Mouse (Mus musculus) kidney, adult 18-20 months (tissue): ENCODE data around the gene Adk.
A peak's percentile ranks its signal among the peaks of the same experiment; 100 is the strongest.

Source experiments
- DNase-seq: peaks from one replicate; pipeline ENCODE4 v3.0.0; 2021

Gene Adk

DNA sequence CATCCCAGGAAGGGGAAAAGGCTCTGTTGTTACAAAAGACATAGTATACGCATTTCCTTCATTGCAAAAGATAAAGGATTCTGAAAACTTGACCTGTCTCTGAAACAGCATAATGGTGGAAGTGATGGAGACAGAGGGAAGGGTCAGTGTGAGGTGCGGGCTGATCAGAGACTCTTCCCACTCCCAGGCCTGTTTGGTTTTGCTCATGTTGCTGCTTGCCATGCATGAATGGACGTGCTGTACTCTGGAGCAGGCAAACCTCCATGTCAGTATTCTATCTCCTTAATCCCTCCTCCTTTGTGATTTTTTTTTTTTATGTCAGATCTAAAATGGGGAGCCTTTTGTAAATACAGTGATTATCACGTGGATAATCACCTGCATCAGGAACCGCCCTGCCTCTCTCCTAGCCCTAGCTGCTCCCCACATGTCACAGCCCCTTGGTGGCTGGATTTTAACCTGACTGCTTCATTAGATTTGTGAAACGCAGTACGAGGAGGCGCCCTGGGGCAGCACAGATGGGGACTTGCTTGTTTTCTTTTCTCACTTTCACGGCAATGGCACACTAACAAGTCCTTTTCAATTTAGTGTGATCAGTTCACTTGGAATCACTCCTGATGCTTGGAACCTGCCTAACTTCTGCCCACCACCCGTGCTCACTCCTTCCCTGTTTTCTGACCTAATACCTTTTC lies 307.0 kb downstream of the Adk start:
- no peak for DNase-seq

GRCm38 (mm10) chr14:21359896-21360525 lies 307.6 kb downstream of the Adk start:
- no peak for DNase-seq

GRCm38 (mm10) chr14:21367095-21367494 lies 314.7 kb downstream of the Adk start:
- no peak for DNase-seq

- no peak for DNase-seq
Measured at GRCm38 (mm10) chr14:21368622-21369021, 316.2 kb downstream of the Adk start.

GRCm38 (mm10) chr14:21369127-21369526 lies 316.8 kb downstream of the Adk start:
- peak; percentile 53 for DNase-seq

- DNase-seq, result no peak
Measured at GRCm38 (mm10) chr14:21371946-21372345, 319.6 kb downstream of the Adk start.

- no peak for DNase-seq
Measured at GRCm38 (mm10) chr14:21372689-21373088, 320.3 kb downstream of the Adk start.

GRCm38 (mm10) chr14:21383701-21384428 lies 331.5 kb downstream of the Adk start:
- DNase-seq, result no peak

- DNase-seq, result no peak
Measured at GRCm38 (mm10) chr14:21399506-21399905, 347.1 kb downstream of the Adk start.

GRCm38 (mm10) chr14:21402157-21402601 lies 349.8 kb downstream of the Adk start:
- no peak for DNase-seq

GRCm38 (mm10) chr14:21402621-21403405 lies 350.4 kb downstream of the Adk start:
- no peak for DNase-seq

GRCm38 (mm10) chr14:21406946-21407345 lies 354.6 kb downstream of the Adk start:
- DNase-seq, result no peak

DNA sequence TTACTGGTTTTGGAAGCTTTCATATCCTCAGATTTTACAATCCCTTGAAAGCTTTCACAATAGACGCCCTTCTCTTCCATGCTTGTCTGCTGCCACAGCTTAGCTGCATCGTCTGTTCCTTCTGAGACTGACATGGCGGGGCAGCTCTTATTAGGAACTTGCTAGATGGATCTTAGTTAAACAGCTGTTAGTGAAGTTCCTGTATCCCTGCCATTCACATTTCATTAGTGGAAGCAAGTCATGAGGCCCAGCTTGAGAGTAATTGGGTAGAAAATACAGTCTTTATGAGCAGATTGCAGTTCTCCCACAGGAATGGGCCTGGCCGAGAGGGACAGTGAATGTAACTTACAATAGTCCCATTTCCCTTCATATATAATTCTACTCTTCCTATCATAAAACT lies 356.5 kb downstream of the Adk start:
- DNase-seq, result no peak

GRCm38 (mm10) chr14:21410769-21411477 lies 358.5 kb downstream of the Adk start:
- DNase-seq, result no peak

DNA sequence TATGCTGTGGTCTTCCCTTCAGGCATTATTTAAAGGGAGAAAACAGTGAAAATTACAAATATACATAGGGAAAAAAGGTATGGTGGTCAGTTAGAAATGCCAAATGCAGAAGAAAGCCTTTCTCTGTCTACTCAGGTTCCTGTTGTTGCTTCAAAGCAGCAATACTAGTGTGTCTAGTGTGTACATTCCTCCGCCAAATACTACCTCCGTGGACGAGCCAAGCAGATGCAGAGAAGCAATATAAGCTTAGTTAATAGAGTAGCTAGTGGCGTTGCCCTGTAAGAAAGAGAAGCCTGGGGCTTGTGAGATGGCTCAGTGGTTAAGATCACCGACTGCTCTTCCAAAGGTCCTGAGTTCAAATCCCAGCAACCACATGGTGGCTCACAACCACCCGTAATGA lies 359.1 kb downstream of the Adk start:
- DNase-seq, result no peak

GRCm38 (mm10) chr14:21418332-21418731 lies 366.0 kb downstream of the Adk start:
- no peak for DNase-seq

DNA sequence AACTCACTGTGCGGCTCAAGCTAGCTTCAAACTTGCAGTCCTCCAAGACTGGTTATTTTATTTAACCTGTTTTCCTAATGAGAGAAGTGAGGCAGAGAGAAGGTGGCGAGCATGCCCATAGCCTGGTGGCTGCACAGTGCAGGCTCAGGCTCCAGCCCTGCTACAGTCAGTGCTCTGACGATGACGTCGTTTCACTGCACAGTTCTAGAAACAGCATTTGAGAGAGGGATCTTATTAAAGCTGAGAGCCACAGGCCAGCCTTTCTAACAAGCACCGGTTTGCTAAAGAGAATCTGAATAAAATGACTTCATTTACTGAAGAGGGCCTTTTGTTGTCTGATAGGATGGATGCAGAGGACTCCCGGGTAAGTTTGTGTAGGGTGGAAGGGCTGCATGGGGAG lies 375.0 kb downstream of the Adk start:
- no peak for DNase-seq

DNA sequence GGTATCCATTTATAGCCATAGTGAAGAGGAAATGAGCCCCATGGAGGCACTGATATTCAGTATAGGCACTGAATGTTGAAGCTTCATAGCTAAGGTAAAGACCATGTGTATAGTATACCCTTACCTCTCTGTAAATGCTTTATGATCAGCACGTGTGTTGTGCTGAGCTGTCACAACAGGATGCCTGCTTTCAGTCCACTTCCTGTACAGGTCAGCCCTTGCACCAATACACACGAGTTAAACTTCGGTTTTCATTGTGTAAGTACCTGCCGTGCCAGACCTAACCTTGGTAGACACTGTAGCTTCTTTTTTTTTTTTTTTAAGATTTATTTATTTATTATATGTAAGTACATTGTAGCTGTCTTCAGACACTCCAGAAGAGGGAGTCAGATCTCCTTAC lies 381.0 kb downstream of the Adk start:
- DNase-seq, result no peak

GRCm38 (mm10) chr14:21433995-21434394 lies 381.6 kb downstream of the Adk start:
- DNase-seq, result no peak

DNA sequence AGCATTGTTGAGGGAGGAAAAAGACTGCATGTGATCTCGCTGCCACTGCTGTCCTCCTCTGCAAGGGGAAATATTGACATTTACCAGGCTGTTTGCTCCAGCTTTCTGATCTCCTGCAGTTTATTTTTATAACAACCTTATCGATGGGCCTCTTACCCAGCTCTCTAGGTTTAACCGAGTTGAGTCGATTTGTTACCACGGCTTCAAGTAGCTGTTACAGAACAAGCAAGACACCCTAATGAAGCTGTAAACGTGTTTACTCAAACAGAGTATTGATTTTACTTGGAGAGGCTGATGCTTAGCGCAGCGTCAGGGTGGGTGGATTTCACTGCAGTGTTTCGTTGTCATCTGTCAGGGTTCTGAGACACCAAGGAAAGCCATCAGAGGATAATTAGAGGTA lies 382.3 kb downstream of the Adk start:
- no peak for DNase-seq

GRCm38 (mm10) chr14:21439785-21440184 lies 387.4 kb downstream of the Adk start:
- no peak for DNase-seq

DNA sequence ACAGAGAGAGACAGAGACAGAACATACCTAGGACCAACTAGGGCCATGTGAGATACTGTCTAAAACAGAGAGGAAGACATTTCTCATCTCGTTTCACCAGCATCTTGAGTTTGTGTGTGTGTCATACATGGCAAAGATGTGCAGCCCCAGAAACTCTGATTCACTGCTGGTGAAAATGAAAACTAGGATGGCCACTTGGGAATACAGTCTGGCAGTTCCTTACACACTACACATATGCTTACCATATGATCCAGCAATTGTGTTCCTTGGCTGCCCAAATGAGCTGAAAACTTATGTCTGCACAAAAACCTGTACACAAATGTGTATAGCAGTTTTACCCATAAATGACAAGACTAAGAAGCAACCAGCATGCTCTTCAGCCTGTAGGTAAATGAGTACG lies 388.2 kb downstream of the Adk start:
- DNase-seq, result no peak
